Mouse (Mus musculus) WW6 (cell line): ENCODE measurements around the gene Ampd1.
"Not testable (repeated sequence)": the region's sequence is repeated elsewhere in the genome, so short reads cannot be mapped to it uniquely, and the experiment has no call there.

Experiments
- DNase-seq: peaks from one replicate; pipeline ENCODE4 v3.0.0-alpha.2; 2013; ENCODE audit warnings: low read depth, low spot score

Ampd1 gene

GRCm38 (mm10) chr3:103102454-103103390 lies 28.9 kb downstream of the Ampd1 start, which contains the start of gene Dennd2c:
TSS of gene Dennd2c (plus strand) at chr3:103102604.
- peak; percentile 83 for DNase-seq

DNA sequence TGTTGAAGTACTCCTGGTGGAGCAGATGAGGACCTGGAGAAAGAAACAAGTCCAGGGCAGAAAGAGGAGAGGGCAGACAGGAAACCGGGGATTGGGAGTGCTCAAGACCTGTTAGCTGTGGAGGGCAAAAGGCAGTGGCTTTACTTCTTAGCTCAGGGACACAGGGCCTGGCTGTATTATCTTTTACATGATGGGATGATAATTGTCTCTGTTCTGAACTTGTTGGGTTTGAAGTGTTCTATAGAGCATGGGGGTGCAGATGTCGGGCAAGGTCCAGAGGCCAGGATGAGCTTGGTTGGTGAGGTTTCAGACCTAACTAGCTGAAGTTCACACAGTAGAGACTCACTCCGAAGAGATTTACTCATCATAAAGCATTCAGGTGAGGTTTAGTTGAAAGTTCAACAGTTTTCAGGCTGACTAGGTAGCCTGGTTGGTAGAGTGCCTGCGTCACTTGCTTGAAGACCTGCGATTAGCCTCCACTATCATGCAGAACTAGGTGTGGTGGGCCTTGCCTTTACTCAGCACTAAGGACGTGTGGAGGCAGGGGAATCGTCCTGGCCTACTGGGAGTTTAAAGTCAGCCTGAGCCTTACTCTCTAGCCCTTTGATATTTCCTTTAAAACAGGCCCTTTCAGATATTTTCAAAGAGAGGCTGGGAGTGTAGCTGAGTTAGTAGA lies 33.9 kb downstream of the Ampd1 start:
- no peak for DNase-seq

DNA sequence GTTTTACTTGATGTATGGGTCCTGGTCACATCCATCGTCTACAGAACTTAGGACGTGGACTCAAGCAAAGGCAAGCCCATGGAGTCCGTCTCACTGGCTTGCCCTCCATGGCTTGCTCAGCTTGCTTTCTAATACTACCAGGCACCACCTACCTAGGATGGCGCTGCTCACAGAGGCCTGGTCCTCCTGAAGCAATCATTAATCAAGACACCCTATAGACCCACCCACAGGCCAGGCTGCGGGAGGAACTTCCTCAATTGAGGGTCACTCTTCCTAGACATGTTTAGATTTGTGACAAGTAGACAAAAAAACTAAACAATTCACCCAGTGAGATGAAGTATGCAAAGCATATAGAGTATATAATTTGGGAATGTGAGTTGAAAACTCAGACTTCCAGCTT lies 38.4 kb downstream of the Ampd1 start:
- no peak for DNase-seq

- no peak for DNase-seq
Observed at GRCm38 (mm10) chr3:103123636-103124035, 49.8 kb downstream of the Ampd1 start.

GRCm38 (mm10) chr3:103126138-103126537 lies 52.3 kb downstream of the Ampd1 start:
- no peak for DNase-seq

- DNase-seq = no peak
Observed at GRCm38 (mm10) chr3:103127177-103127576, 53.4 kb downstream of the Ampd1 start.

DNA sequence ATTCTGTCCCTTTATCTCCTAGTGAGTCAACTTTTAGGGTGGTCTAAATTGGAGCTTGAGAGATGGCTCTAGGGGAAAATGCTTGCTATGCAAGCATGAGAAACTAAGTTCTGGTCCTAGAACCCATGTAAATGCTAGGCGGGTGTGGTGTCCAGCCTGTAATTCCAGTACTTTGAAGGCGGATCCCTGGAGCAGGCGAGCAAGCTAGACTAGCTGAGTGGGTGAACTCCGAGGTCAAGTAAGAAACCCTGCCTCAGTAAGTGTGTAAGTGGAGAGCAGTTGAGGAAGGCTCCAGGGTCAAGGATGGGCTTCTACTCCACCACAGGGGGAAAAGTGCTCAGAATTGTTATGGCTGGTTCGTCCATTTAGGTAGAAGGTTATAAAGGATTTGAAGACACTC lies 53.9 kb downstream of the Ampd1 start:
- no peak for DNase-seq

- DNase-seq = no peak
Observed at GRCm38 (mm10) chr3:103128251-103128650, 54.4 kb downstream of the Ampd1 start.

DNA sequence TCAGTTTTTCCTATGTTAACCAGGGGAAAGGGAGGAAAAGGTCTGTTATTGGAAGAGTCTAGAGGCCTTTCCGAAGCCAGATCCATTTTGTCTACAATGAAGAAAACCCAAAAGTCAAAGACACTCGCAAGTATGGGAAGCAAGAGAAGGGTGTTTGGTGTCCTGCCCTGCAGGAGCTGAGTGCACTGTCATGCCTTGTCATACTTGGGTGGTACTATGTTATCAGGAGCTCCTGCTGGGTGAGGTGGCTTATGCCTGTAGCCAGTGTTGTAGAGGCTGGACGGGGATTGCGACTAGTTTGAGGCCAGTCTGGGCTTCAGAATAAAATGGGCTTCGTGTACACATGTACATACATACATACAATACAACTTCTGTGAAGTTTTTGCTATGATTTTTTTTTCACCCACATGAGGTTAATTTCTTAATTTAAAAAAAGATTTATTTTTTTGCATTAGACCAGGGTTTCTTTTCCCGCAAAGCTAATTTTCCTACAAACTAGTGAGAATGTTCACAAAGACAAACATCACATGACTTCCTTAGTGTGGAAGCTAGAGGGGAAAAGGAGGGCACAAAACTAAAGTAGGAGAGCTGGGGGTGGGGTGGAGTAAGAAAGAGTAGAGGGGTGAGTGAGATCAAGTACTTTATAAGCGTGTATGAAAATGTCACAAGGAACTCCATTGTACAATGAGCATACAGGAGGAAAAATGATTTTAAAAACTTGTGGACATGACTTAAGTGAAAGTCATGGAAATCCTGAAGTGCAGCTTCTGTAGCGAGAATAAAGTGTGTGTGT lies 55.7 kb downstream of the Ampd1 start:
- no peak for DNase-seq

- DNase-seq = no peak
Observed at GRCm38 (mm10) chr3:103130236-103130751, 56.5 kb downstream of the Ampd1 start.

DNA sequence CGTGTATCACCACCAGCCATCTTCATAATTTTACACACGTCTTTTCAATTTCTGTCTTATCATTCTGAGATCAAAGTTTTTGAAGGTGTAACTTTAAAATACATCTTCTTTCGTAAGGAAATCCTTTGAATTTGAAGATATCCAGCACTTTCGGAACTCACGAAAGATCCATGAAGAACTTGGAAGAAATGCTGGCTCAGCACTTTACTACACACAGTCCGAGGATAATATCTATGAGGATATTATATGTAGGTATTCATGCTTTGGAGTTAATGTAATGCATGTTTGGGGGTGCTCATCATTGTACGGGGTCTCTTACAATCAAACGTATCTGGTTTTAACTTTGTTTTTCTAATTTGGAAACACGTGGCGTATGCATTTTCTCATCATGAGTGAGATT lies 59.3 kb downstream of the Ampd1 start:
- DNase-seq = no peak

DNA sequence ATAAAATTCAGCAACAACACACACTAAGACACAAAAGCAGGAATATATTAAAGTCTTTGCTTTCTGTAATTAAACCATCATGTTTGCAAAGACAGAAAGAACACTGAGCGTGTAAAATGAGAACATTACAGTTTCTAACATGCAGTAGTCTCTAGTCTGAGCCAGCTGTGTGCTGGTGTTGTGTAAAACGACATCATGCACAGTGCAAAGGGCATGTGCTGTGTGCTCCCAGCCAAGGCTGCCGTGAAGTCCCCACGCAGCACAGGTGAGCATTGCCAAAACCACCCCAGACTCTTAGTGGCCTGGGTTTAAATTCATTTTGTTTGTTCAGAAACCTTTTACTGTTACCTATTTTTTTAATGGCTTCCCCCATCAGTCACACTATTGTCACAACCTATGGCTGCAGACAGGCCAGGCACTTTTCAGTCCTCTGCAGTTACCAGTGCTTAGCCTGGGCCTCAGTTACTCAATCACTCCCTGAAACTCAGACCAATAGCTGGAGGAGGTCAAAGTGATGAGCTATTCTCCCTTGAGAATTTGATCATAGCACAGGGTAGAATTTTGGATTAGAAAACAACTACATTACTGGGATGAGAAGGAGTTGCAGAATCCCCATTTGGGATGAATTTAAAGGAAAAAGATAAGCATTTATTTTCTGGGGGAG lies 62.7 kb downstream of the Ampd1 start:
- DNase-seq = no peak

DNA sequence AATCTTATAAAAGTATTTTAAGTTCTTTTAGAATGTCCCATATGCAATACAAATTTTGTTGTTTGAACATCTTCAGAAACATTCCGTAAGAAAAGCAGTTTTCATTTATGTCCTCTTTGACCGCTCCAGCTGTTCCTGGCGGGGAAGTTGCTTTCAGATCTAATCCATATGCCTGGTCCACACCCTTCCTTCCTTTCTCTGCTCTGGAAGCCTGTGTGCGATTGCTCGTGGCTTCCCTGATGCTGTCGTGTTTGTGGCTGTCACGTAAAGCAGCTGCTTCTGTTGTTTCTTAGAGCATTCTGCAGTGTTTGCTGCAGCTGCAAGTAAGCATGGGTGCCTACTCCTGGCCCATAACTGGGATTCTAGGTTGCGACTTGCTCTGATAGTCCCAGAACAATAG lies 65.2 kb downstream of the Ampd1 start:
- DNase-seq = no peak

GRCm38 (mm10) chr3:103140095-103140838 lies 66.5 kb downstream of the Ampd1 start:
- not testable (repeated sequence) for DNase-seq

GRCm38 (mm10) chr3:103141287-103141686 lies 67.5 kb downstream of the Ampd1 start:
- DNase-seq = no peak

- no peak for DNase-seq
Observed at GRCm38 (mm10) chr3:103142366-103142765, 68.6 kb downstream of the Ampd1 start.

DNA sequence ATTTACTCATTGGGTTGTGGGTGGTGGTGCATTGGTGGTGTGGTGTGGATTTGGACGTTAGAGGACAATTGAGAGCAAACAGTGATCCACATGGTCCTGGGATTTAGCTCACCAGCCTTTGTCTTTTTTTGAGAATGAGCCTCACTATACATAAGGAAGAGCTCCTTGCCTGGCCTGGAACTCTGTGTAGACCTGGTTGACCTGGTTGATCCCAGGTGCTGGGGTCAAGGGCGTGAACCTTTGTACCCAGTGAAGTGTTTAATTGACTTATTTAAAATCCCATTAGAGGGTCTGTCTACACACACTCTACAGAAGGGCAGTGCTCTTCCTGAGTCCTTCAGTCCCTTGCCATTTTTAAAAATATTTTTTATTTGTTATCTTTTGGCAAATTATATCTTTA lies 71.5 kb downstream of the Ampd1 start:
- no peak for DNase-seq

GRCm38 (mm10) chr3:103145791-103146190 lies 72.0 kb downstream of the Ampd1 start:
- no peak for DNase-seq

- DNase-seq = peak; percentile 74
Observed at GRCm38 (mm10) chr3:103146330-103147166, 72.7 kb downstream of the Ampd1 start.

DNA sequence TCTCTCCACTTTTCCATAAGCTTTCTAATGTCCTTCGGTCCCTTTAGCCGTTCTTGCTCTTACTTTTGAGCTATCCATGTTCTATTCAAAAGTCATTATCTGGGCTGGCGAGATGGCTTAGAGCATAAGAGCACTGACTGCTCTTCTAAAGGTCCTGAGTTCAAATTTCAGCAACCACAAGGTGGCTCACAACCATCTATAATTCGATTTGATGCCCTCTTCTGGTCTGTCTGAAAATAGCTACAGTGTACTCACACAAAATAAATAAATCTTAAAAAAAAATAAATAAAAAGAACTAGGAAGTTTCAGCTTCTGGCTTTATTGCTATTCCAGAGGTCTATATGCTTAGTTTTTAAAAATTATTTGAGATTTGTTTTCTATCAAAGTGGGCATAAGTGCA lies 74.0 kb downstream of the Ampd1 start:
- no peak for DNase-seq
